Mouse (Mus musculus) monocyte, adult 2 months (primary cell): ENCODE measurements around the gene Rln1.
A peak's percentile ranks its signal among the peaks of the same experiment; 100 is the strongest.

Experiments used
- DNase-seq, 2 experiments: peaks; one replicate each; pipeline ENCODE4 v3.0.0; 2022; ENCODE audit warnings: low spot score in 2 of 2, low read depth in 1 of 2

Gene Rln1

GRCm38 (mm10) chr19:29334068-29334745 lies at the start of gene Rln1:
Gene Rln1, minus strand, starts transcription at chr19:29334670.
- no peak for DNase-seq

- DNase-seq, result peak in 1 of 2 experiments; percentile 42
Measured at GRCm38 (mm10) chr19:29383368-29383767, 48.9 kb upstream of the Rln1 start.

- no peak for DNase-seq
Measured at GRCm38 (mm10) chr19:29379839-29380603, 45.6 kb upstream of the Rln1 start.

GRCm38 (mm10) chr19:29376382-29376781 lies 41.9 kb upstream of the Rln1 start:
- DNase-seq, result no peak

- no peak for DNase-seq
Measured at GRCm38 (mm10) chr19:29374947-29375346, 40.5 kb upstream of the Rln1 start.

GRCm38 (mm10) chr19:29373438-29373837 lies 39.0 kb upstream of the Rln1 start:
- DNase-seq, result no peak

GRCm38 (mm10) chr19:29372621-29373020 lies 38.2 kb upstream of the Rln1 start:
- DNase-seq, result no peak

- DNase-seq, result no peak
Measured at GRCm38 (mm10) chr19:29372138-29372537, 37.7 kb upstream of the Rln1 start.

GRCm38 (mm10) chr19:29371284-29372081 lies 37.0 kb upstream of the Rln1 start:
- DNase-seq, result no peak

GRCm38 (mm10) chr19:29370545-29371283 lies 36.2 kb upstream of the Rln1 start:
- no peak for DNase-seq

- DNase-seq, result no peak
Measured at GRCm38 (mm10) chr19:29370112-29370511, 35.6 kb upstream of the Rln1 start.

- DNase-seq, result no peak
Measured at GRCm38 (mm10) chr19:29368671-29369309, 34.3 kb upstream of the Rln1 start.

- no peak for DNase-seq
Measured at GRCm38 (mm10) chr19:29368041-29368440, 33.6 kb upstream of the Rln1 start.

GRCm38 (mm10) chr19:29366969-29367622 lies 32.6 kb upstream of the Rln1 start, which contains the start of the genes Plgrkt and Cd274:
Gene Plgrkt, minus strand, starts transcription at chr19:29367390.
Gene Cd274, plus strand, starts transcription at chr19:29367455.
- peak; percentile 31 to 58 for DNase-seq

- DNase-seq, result no peak
Measured at GRCm38 (mm10) chr19:29366226-29366968, 31.9 kb upstream of the Rln1 start.

GRCm38 (mm10) chr19:29365105-29365504 lies 30.6 kb upstream of the Rln1 start:
- no peak for DNase-seq

GRCm38 (mm10) chr19:29364076-29364475 lies 29.6 kb upstream of the Rln1 start:
- DNase-seq, result no peak

- no peak for DNase-seq
Measured at GRCm38 (mm10) chr19:29363557-29363956, 29.1 kb upstream of the Rln1 start.
